Mouse (Mus musculus) left cerebral cortex, adult 11 months (tissue): Measurements from ENCODE around the gene Foxg1.

Experiments
- DNase-seq: peaks from one replicate; pipeline ENCODE4 v3.0.0; 2022; ENCODE audit warnings: low spot score

Foxg1 gene

DNA sequence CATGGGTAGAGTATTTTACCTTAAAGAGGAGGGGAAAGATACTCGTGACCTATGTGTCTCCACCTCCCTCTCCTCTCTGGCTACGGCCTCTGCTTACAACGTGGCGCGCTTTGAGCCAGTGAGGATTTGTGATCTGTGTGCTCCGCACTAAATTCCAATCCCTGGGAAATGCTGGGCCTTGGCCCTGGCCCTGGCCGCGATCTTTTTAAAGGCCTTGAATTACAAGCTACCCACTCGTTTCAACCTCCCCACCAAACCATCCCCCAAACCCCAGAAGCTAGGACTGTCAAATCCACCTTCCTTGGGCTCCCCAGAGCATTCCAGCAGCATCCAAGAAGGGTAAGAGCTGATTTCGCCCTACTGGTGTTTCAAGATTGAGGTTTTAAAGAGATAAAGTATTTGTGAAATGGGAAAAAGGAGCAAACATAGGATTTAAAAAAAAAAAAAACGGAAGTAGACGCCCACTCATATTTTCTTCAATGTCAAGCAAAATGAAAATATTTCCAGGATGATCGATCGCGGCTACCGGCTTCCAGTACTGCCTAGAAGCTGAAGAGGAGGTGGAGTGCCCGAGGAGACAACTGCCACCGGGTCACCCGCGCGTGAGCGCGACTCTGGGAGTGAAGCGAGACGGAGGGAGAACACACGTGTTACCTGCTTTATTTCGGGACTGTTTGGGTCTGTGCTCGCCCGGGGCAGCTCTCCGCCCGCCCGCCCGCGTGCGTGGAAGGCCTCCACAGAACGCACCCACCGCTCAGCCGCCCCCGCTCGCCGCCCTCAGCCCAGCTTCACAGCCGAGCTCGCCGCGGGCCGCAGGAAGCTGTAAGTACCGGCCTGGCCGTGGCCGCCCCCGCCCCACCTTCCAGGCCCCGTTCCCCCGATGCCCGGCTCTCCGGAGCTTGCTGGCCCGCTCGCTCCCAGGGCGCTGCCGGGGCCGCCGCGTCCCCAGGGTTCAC is at the start of gene Foxg1:
Gene Foxg1 (plus strand): TSS at position 96 of the 956 bp plus-strand sequence.
- no peak for DNase-seq

- no peak for DNase-seq
These were observed 32.8 kb upstream of the Foxg1 start for GRCm38 (mm10) chr12:49349697-49350096.

GRCm38 (mm10) chr12:49368931-49369330 is 13.5 kb upstream of the Foxg1 start:
- no peak for DNase-seq

DNA sequence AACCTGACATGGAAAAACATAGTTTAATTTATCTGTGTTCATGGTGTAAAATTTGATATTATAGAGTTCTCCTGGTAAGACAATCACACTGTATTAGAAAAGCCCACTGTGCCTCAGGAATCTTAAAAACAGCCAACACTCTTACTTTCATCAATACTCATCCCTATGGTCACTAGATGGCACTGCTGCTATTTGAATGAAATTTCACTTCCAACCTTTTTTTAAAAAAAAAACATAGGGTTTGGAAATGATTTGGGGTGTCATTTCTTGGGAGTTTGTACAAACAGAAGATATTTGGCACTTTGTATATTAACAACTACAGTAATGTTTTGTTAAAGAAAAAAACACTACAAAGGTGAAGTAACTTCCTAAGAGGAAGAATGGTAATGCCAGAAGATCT is 10.3 kb upstream of the Foxg1 start:
- DNase-seq: no peak

GRCm38 (mm10) chr12:49373176-49373575 is 9.3 kb upstream of the Foxg1 start:
- DNase-seq: no peak

DNA sequence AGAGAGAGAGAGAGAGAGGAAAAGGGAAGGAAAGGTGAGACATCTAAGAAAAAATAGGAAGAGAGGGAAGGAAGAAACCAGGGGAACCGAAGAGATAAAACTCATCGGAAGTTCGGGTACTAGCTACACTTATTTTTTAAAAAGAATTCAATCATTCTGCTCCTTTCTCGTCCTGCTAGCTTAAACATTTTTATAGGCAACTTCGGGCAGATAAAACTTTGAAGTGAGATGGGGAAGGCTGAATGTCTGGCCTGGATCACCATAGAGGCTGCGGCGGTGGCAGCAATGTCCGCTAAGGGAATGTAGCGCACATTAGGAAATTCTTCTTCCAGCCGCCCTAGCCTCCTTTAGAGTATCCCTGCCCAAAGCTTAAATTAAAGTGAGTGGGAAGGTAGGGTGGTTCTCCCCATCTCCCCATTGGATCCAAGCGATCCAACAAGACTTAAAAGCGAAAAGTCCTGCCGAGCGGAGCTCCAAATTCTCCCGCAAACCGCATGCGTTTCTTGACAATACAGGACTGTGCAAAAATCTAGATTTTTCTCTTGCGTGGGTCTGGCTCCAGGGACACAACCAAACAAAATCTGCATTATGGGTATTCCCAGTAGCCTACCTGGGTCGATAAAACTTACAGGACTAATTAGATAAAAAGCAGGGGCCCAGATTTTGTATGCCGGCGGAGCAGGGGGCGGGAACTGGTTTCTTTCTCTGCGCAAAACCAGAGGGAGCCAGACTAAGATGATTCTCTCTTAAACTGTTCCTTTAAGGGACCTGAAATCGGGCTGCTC is 8.4 kb upstream of the Foxg1 start:
- DNase-seq: no peak

DNA sequence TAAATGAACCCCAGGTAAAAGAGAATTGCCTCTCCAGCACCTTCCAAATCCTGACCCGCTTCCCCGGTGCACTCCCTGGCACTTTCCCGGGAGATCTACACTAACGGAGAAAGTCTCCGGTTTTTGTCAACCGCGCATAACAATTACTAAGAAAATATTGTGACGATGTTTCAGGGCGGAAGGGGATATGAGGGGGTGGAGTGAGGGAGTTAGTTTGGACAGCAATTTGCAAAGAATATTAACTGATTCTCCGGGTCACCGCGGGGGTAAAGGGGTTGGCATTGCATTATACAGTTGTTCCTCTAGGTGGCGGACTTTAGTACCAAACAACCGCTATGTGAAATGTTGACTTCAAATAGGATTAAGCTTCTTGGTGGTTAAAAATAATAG is 7.9 kb upstream of the Foxg1 start:
- DNase-seq: no peak

DNA sequence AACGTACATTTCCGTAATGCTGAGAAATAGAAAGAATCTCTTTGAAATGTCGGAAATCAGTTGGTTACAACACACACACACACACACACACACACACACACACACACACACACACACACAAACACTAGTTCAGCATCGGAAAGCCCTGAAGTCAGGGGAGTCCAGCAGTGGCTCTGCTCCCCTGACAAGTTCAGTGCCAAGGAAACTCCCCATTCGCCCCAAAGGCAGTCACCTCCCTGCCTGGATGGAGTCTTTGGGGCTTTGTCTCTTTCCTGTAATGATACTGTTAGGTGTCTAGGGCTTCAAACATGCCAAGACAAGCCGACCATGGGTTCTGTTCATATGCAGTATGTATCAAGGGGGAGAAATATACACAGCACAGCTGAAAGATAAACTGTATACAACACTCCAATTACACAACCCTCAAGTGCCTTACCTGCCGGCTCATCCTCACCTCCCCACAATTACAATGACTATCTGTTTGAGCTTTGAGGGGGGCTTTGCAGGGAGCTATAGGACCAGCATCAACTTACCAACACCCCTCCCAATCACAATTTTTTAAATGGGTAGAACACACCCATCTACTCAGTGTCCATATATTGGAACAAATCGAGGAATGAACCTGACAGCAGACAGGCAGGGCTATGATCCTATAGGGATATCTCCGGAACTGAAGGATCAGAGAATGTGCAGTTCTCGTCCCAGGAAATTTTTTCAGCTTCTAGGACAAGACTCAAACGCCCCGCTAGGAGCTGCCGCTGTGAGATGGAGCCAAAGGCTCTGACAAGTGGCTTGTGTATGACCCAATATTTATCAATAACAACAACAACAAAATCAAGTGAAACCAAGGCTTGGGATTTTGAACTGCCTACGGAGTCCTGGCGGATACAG is 6.8 kb upstream of the Foxg1 start:
- no peak for DNase-seq

DNA sequence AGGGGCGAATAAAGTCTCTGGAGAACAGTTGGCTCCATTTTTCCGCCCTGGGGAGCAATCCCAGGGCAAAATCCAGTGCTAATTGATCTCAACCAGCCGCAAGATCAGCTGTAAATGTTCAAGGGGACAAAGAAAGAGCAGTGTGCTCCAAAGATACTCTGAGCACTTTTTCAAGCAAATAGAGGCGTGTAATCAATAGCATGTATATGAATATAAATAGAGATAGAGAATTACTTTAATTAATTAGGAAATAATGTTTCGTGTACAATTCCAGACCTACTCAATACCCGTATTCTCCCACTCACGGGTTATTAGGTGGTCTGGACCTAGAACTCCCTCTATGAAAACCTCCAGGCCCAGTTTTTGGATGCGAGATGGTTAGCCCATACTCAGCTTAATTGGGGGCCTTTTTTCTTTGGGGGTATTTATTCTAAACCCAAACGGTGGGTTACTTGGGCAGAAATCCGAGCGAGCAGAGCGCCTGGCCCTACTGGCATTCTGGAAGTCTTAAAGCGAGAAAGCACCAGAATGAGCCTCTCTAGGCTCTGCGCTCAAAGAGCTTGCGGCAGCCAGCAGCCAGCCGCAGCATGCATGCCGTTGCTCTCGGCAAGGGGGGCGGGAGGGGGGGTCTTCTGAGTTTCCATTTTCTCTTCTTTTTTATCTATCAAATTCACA is 6.0 kb upstream of the Foxg1 start:
- DNase-seq: no peak

GRCm38 (mm10) chr12:49377281-49377970 is 5.0 kb upstream of the Foxg1 start:
- no peak for DNase-seq

GRCm38 (mm10) chr12:49378920-49379319 is 3.5 kb upstream of the Foxg1 start:
- DNase-seq: no peak

- no peak for DNase-seq
These were observed 3.0 kb upstream of the Foxg1 start for GRCm38 (mm10) chr12:49379446-49379845.

DNA sequence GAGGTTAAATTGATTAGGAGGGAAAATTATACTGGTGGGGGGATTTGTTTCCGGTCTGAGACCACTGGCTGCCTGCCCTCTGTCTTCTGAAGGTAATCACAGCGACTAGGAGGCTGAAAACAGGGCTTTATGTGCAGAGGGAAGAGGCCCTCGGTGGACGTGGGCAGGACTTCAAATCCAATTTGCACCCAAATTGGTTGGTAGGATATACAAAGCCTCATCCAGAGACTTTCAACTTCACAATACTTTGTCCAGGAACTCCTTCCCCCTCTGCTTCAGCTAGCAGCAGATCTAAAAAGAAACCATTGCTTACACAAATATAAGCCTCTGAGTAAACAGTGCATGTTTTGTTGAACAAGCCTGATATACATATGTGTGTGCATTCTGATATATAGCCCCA is 2.0 kb upstream of the Foxg1 start:
- DNase-seq: no peak

DNA sequence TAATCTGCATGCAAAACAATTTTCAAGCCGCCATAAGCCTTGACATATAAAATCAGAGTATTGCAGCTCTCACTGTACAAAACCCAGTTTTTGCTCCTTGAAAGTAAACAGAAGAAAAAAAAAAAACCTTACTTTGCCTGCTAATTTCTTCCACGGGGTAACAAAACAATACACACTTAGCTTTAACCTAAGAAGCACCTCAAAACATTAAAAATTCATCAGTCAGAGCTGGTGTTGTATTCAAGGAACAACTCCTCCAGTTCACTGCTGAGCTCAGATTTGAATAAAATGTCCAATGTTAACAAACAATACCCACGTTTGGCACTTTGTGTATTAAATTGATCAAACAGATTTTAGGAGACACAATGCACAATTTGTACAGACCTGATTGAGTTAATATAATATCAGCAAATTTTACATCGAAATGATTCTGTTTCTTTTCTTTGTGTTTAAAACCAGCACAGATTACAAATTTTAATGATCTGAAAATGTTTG is 1.4 kb upstream of the Foxg1 start:
- no peak for DNase-seq

DNA sequence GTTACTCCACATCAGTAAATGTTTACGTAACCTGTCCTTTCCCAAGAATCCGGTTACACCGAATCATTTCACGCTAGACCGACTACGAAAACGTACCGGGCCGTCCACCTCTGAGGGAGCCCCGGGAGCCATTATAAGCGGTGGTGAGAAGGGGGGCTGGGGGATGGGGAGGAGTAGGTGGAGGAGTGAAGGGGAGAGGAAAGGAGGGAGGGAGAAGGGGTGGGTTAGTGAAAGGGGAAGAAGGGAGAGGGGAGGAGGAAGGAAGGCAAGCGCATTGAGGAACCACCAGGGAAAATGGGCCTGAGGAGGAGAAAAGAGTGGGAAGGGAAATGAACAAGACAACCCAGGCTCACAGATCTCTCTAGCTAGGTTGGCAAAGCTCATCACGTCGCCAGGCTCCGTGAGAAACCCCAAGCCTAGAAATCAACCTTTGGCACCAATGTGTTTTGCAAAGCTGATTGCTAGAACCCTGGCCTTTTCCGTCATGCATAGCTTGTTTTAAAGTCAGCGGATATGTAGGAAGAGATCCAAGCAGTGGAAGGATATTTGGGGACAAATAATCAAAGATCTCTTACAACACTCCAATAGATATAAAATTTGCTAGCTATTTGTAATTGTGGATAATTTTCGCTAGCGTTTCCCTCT is 617 bp upstream of the Foxg1 start:
- no peak for DNase-seq

- peak; percentile 86 for DNase-seq
These were observed 1.2 kb downstream of the Foxg1 start for GRCm38 (mm10) chr12:49383521-49384133.

- no peak for DNase-seq
These were observed 1.9 kb downstream of the Foxg1 start for GRCm38 (mm10) chr12:49384295-49384875.

- no peak for DNase-seq
These were observed 2.6 kb downstream of the Foxg1 start, which contains the start of gene Gm43517 for GRCm38 (mm10) chr12:49384876-49385630. TSS of gene Gm43517 (plus strand) at chr12:49385174.

- DNase-seq: no peak
These were observed 3.2 kb downstream of the Foxg1 start for GRCm38 (mm10) chr12:49385631-49385990.
